Mouse (Mus musculus): ENCODE results near the gene Vmp1. TPM values are rescaled to one million over a fixed set of nuclear protein-coding genes. Genes with fewer than 3 reads are reported as not detected.

Gene Vmp1
- total and polyA plus RNA-seq, 3 experiments: 80.9 to 209 (median 167) TPM

GRCm38 (mm10) chr11:86588583-86589298 lies 94.9 kb downstream of the Vmp1 start:
- Histone ChIP-seq H3K79me2 (replicated peaks; ENCODE audit: control insufficient read depth, extremely low read depth, insufficient read depth, poor library complexity, severe bottlenecking) (peaks cover 30% of the 10 kb centered on the region), H3K9me3 (replicated peaks; ENCODE audit: low read length) (no peaks in the 10 kb centered on the region), H3K9ac (ENCODE audit: insufficient read depth, low read depth) (no peak overlapping the region), H3K36me3 (replicated peaks in 1 of 2; ENCODE audit: control insufficient read depth in 1 of 2, insufficient read depth in 1 of 2, low read length in 1 of 2) (peaks cover 5 to 14% of the 10 kb centered on the region in 2 experiments), H3K4me3 (replicated peaks in 1 of 3; ENCODE audit: low read depth in 2 of 3, low read length in 2 of 3, poor library complexity in 1 of 3) (no peak overlapping the region), H3K27me3 (replicated peaks) (no peaks in the 10 kb centered on the region), H3K4me1 (ENCODE audit: control insufficient read depth in 1 of 2, insufficient read depth in 2 of 2) (peaks cover 22 to 59% of the 10 kb centered on the region in 2 experiments), H3K4me2 (ENCODE audit: insufficient read depth, low read depth, poor library complexity, severe bottlenecking) (no peak overlapping the region), H3K27ac (ENCODE audit: insufficient read depth, low read depth) (no peak overlapping the region)
- in situ Hi-C loops (cut with MboI; ENCODE audit: low pct_ligation_motif_present, low pct_unique_long_range_greater_than_20kb, low sequenced_read_pairs) (no loop called here), dilution Hi-C loops (cut with MboI; ENCODE audit: extremely low pct_ligation_motif_present, extremely low pct_unique_long_range_greater_than_20kb, low sequenced_read_pairs) (loop anchor here (5.0 kb wide), 1 partner anchor 34 kb away; no protein-coding TSS in a partner anchor)
- 0 out of 2 replicates have a peak, but pooled peaks have one; percentile 29 for TF ChIP-seq TBP (conservative IDR thresholded peaks at IDR 0.05; ENCODE audit: low read depth, low read length)
- TF ChIP-seq ZNF384 (IDR thresholded peaks at IDR 0.05; ENCODE audit: low read depth, low read length): peak; percentile 53; the same call in 1 of the 2 replicates
- TF ChIP-seq IRF4 (IDR thresholded peaks at IDR 0.05; ENCODE audit: low read depth, low read length): no peak
- no peak for DNase-seq (ENCODE audit: extremely low read depth)

GRCm38 (mm10) chr11:86587830-86588229 lies 95.8 kb downstream of the Vmp1 start:
- in situ Hi-C loops (cut with MboI; ENCODE audit: low pct_ligation_motif_present, low pct_unique_long_range_greater_than_20kb, low sequenced_read_pairs): no loop called here
- TF ChIP-seq CTCF (conservative IDR thresholded peaks at IDR 0.05 in 1 of 2, IDR thresholded peaks at IDR 0.05 in 1 of 2; ENCODE audit: low read depth in 2 of 2, low read length in 2 of 2) (no peak), EP300 (IDR thresholded peaks at IDR 0.05; ENCODE audit: low read length) (no peak), TBP (conservative IDR thresholded peaks at IDR 0.05; ENCODE audit: low read depth, low read length) (no peak), SIN3A (IDR thresholded peaks at IDR 0.05; ENCODE audit: low read length) (0 out of 2 replicates have a peak, but pooled peaks have one; percentile 52), BHLHE40 (IDR thresholded peaks at IDR 0.05; ENCODE audit: low read depth, low read length) (0 out of 2 replicates have a peak, but pooled peaks have one; percentile 2), KAT2A (IDR thresholded peaks at IDR 0.05; ENCODE audit: insufficient replicate concordance, low read length) (no peak), ZNF384 (IDR thresholded peaks at IDR 0.05; ENCODE audit: low read depth, low read length) (no peak), ETS1 (conservative IDR thresholded peaks at IDR 0.05; ENCODE audit: low read depth, low read length) (no peak)
- Histone ChIP-seq H3K27ac (ENCODE audit: insufficient read depth, low read depth) (peak overlapping the region; percentile 74), H3K9me3 (replicated peaks; ENCODE audit: low read length) (no peaks in the 10 kb centered on the region), H3K9ac (ENCODE audit: insufficient read depth, low read depth) (peak overlapping the region; percentile 96), H3K79me2 (replicated peaks; ENCODE audit: control insufficient read depth, extremely low read depth, insufficient read depth, poor library complexity, severe bottlenecking) (peaks cover 30% of the 10 kb centered on the region), H3K27me3 (replicated peaks) (no peaks in the 10 kb centered on the region), H3K36me3 (replicated peaks in 1 of 2; ENCODE audit: control insufficient read depth in 1 of 2, insufficient read depth in 1 of 2, low read length in 1 of 2) (peaks cover 5 to 14% of the 10 kb centered on the region in 2 experiments), H3K4me2 (ENCODE audit: insufficient read depth, low read depth, poor library complexity, severe bottlenecking) (peak overlapping the region; percentile 97), H3K4me1 (ENCODE audit: control insufficient read depth in 1 of 2, insufficient read depth in 2 of 2) (peaks cover 22 to 52% of the 10 kb centered on the region in 2 experiments), H3K4me3 (replicated peaks in 1 of 3; ENCODE audit: low read depth in 2 of 3, low read length in 2 of 3, poor library complexity in 1 of 3) (no peak overlapping the region)
- dilution Hi-C loops (cut with MboI; ENCODE audit: extremely low pct_ligation_motif_present, extremely low pct_unique_long_range_greater_than_20kb, low sequenced_read_pairs): loop anchor here (5.0 kb wide), 1 partner anchor 34 kb away; no protein-coding TSS in a partner anchor
- no peak for DNase-seq (ENCODE audit: extremely low read depth)

Measured in CH12.LX (cell line).